Mouse (Mus musculus): ENCODE measurements around the gene Npas2. TPM values are rescaled to one million over a fixed set of nuclear protein-coding genes. Genes with fewer than 3 reads are reported as not detected.

Npas2 gene
- total and polyA plus RNA-seq, 3 experiments = 0.05 TPM; not detected in 2

- no peak for ATAC-seq (ENCODE audit: extremely low read depth, insufficient number of reproducible peaks, low FRiP score, poor library complexity, severe bottlenecking)
- Histone ChIP-seq H3K27me3 (ENCODE audit: insufficient read depth, low read length) (no peaks in the 10 kb centered on the region), H3K36me3 (replicated peaks) (peaks cover 86% of the 10 kb centered on the region), H3K9me3 (replicated peaks) (no peaks in the 10 kb centered on the region), H3K4me3 (ENCODE audit: low read depth, low read length) (no peak overlapping the region), H3K4me1 (ENCODE audit: insufficient read depth, low read depth, low read length) (peaks cover 28% of the 10 kb centered on the region)
- no peak for TF ChIP-seq TAL1 (conservative IDR thresholded peaks at IDR 0.05; ENCODE audit: low read depth, low read length)
- TF ChIP-seq GATA1 (IDR thresholded peaks at IDR 0.05; ENCODE audit: borderline replicate concordance, low read length) = no peak
- TF ChIP-seq POLR2AphosphoS5 (IDR thresholded peaks at IDR 0.05; ENCODE audit: insufficient replicate concordance, low read depth, low read length) = no peak
- no peak for TF ChIP-seq GATA2 (IDR thresholded peaks at IDR 0.05; ENCODE audit: borderline replicate concordance, low read depth, low read length)
- TF ChIP-seq CTCF (IDR thresholded peaks at IDR 0.05; ENCODE audit: low read depth, low read length) = no peak
- DNase-seq (ENCODE audit: low spot score) = no peak
Measured at GRCm38 (mm10) chr1:39386456-39386855, 192.9 kb downstream of the Npas2 start.

- H3K36me3 ChIP-seq (replicated peaks) = peaks cover 91% of the 10 kb centered on the region
- TF ChIP-seq GATA1 (IDR thresholded peaks at IDR 0.05; ENCODE audit: borderline replicate concordance, low read length) (no peak), POLR2AphosphoS5 (IDR thresholded peaks at IDR 0.05; ENCODE audit: insufficient replicate concordance, low read depth, low read length) (no peak), GATA2 (IDR thresholded peaks at IDR 0.05; ENCODE audit: borderline replicate concordance, low read depth, low read length) (no peak), TAL1 (conservative IDR thresholded peaks at IDR 0.05; ENCODE audit: low read depth, low read length) (no peak)
- ATAC-seq (ENCODE audit: extremely low read depth, insufficient number of reproducible peaks, low FRiP score, poor library complexity, severe bottlenecking) = no peak
- peaks cover 39% of the 10 kb centered on the region for H3K4me1 ChIP-seq (ENCODE audit: insufficient read depth, low read depth, low read length)
- no peaks in the 10 kb centered on the region for H3K9me3 ChIP-seq (replicated peaks)
- no peak overlapping the region for H3K4me3 ChIP-seq (ENCODE audit: low read depth, low read length)
- no peaks in the 10 kb centered on the region for H3K27me3 ChIP-seq (ENCODE audit: insufficient read depth, low read length)
- no peak for DNase-seq (ENCODE audit: low spot score)
Measured at GRCm38 (mm10) chr1:39387497-39387896, 194.0 kb downstream of the Npas2 start.

- no peak overlapping the region for H3K4me3 ChIP-seq (ENCODE audit: low read depth, low read length)
- no peaks in the 10 kb centered on the region for H3K27me3 ChIP-seq (ENCODE audit: insufficient read depth, low read length)
- TF ChIP-seq GATA1 (IDR thresholded peaks at IDR 0.05; ENCODE audit: borderline replicate concordance, low read length) (no peak), GATA2 (IDR thresholded peaks at IDR 0.05; ENCODE audit: borderline replicate concordance, low read depth, low read length) (no peak), CTCF (IDR thresholded peaks at IDR 0.05; ENCODE audit: low read depth, low read length) (no peak), POLR2AphosphoS5 (IDR thresholded peaks at IDR 0.05; ENCODE audit: insufficient replicate concordance, low read depth, low read length) (no peak), TAL1 (conservative IDR thresholded peaks at IDR 0.05; ENCODE audit: low read depth, low read length) (no peak)
- peaks cover 87% of the 10 kb centered on the region for H3K36me3 ChIP-seq (replicated peaks)
- DNase-seq (ENCODE audit: low spot score) (no peak), ATAC-seq (ENCODE audit: extremely low read depth, insufficient number of reproducible peaks, low FRiP score, poor library complexity, severe bottlenecking) (no peak)
- peaks cover 45% of the 10 kb centered on the region for H3K4me1 ChIP-seq (ENCODE audit: insufficient read depth, low read depth, low read length)
- no peaks in the 10 kb centered on the region for H3K9me3 ChIP-seq (replicated peaks)
Measured at GRCm38 (mm10) chr1:39388163-39388562, 194.6 kb downstream of the Npas2 start.

- Histone ChIP-seq H3K4me3 (ENCODE audit: low read depth, low read length) (no peak overlapping the region), H3K9me3 (replicated peaks) (no peaks in the 10 kb centered on the region), H3K36me3 (replicated peaks) (peaks cover 82% of the 10 kb centered on the region), H3K4me1 (ENCODE audit: insufficient read depth, low read depth, low read length) (peaks cover 54% of the 10 kb centered on the region), H3K27me3 (ENCODE audit: insufficient read depth, low read length) (no peaks in the 10 kb centered on the region)
- no peak for DNase-seq (ENCODE audit: low spot score)
- TF ChIP-seq GATA2 (IDR thresholded peaks at IDR 0.05; ENCODE audit: borderline replicate concordance, low read depth, low read length) = no peak
- TF ChIP-seq CTCF (IDR thresholded peaks at IDR 0.05; ENCODE audit: low read depth, low read length) = no peak
- TF ChIP-seq GATA1 (IDR thresholded peaks at IDR 0.05; ENCODE audit: borderline replicate concordance, low read length) = no peak
- no peak for TF ChIP-seq TAL1 (conservative IDR thresholded peaks at IDR 0.05; ENCODE audit: low read depth, low read length)
- no peak for TF ChIP-seq POLR2AphosphoS5 (IDR thresholded peaks at IDR 0.05; ENCODE audit: insufficient replicate concordance, low read depth, low read length)
- no peak for ATAC-seq (ENCODE audit: extremely low read depth, insufficient number of reproducible peaks, low FRiP score, poor library complexity, severe bottlenecking)
Measured at GRCm38 (mm10) chr1:39389338-39389737, 195.8 kb downstream of the Npas2 start.

GRCm38 (mm10) chr1:39391652-39392051, 198.1 kb downstream of the Npas2 start:
- Histone ChIP-seq H3K9me3 (replicated peaks) (peaks cover under 1% of the 10 kb centered on the region; the same call in 1 of the 2 replicates), H3K4me1 (ENCODE audit: insufficient read depth, low read depth, low read length) (peaks cover 70% of the 10 kb centered on the region), H3K27me3 (ENCODE audit: insufficient read depth, low read length) (no peaks in the 10 kb centered on the region), H3K36me3 (replicated peaks) (peaks cover 80% of the 10 kb centered on the region), H3K4me3 (ENCODE audit: low read depth, low read length) (no peak overlapping the region)
- ATAC-seq (ENCODE audit: extremely low read depth, insufficient number of reproducible peaks, low FRiP score, poor library complexity, severe bottlenecking) = no peak
- no peak for DNase-seq (ENCODE audit: low spot score)
- TF ChIP-seq GATA1 (IDR thresholded peaks at IDR 0.05; ENCODE audit: borderline replicate concordance, low read length) (no peak), CTCF (IDR thresholded peaks at IDR 0.05; ENCODE audit: low read depth, low read length) (no peak), GATA2 (IDR thresholded peaks at IDR 0.05; ENCODE audit: borderline replicate concordance, low read depth, low read length) (no peak), POLR2AphosphoS5 (IDR thresholded peaks at IDR 0.05; ENCODE audit: insufficient replicate concordance, low read depth, low read length) (no peak), TAL1 (conservative IDR thresholded peaks at IDR 0.05; ENCODE audit: low read depth, low read length) (no peak)

GRCm38 (mm10) chr1:39392189-39392588, 198.7 kb downstream of the Npas2 start:
- H3K9me3 ChIP-seq (replicated peaks) = peaks cover 6% of the 10 kb centered on the region
- TF ChIP-seq TAL1 (conservative IDR thresholded peaks at IDR 0.05; ENCODE audit: low read depth, low read length) (no peak), GATA2 (IDR thresholded peaks at IDR 0.05; ENCODE audit: borderline replicate concordance, low read depth, low read length) (no peak), CTCF (IDR thresholded peaks at IDR 0.05; ENCODE audit: low read depth, low read length) (peak; percentile 99), GATA1 (IDR thresholded peaks at IDR 0.05; ENCODE audit: borderline replicate concordance, low read length) (no peak), POLR2AphosphoS5 (IDR thresholded peaks at IDR 0.05; ENCODE audit: insufficient replicate concordance, low read depth, low read length) (no peak)
- no peak for ATAC-seq (ENCODE audit: extremely low read depth, insufficient number of reproducible peaks, low FRiP score, poor library complexity, severe bottlenecking)
- H3K27me3 ChIP-seq (ENCODE audit: insufficient read depth, low read length) = no peaks in the 10 kb centered on the region
- peaks cover 73% of the 10 kb centered on the region for H3K4me1 ChIP-seq (ENCODE audit: insufficient read depth, low read depth, low read length)
- peak; percentile 71 for DNase-seq (ENCODE audit: low spot score)
- no peak overlapping the region for H3K4me3 ChIP-seq (ENCODE audit: low read depth, low read length)
- peaks cover 79% of the 10 kb centered on the region for H3K36me3 ChIP-seq (replicated peaks)

Measured in G1E (cell line).